Mouse (Mus musculus) T-helper 2 cell (primary cell): ENCODE results near the gene Tas2r120.
"Not testable (repeated sequence)": the region's sequence is repeated elsewhere in the genome, so short reads cannot be mapped to it uniquely, and the experiment has no call there.

Source experiments
- in situ Hi-C: fragments of 300-600 bp; cut with MboI, MseI; formaldehyde crosslinking; loops from one replicate; pipeline ENCODE4 v1.15.1; 2025; ENCODE audit warnings: high pct_unique_total_duplicates

The Tas2r120 gene

GRCm38 (mm10) chr6:132656653-132657052 is at the start of gene Tas2r120:
Tas2r120 (plus strand) TSS chr6:132656953.
- in situ Hi-C loops = no loop called here

GRCm38 (mm10) chr6:132649399-132649798 is 7.4 kb upstream of the Tas2r120 start:
- in situ Hi-C loops = loop anchor here (10.0 kb wide), 1 partner anchor 585 kb away; no protein-coding TSS in a partner anchor

GRCm38 (mm10) chr6:132651426-132651825 is 5.3 kb upstream of the Tas2r120 start, which contains the start of gene A630073D07Rik:
A630073D07Rik (minus strand) TSS chr6:132651526.
- in situ Hi-C loops = no loop called here

- in situ Hi-C loops = not testable (repeated sequence)
These were observed 34.8 kb downstream of the Tas2r120 start for GRCm38 (mm10) chr6:132691596-132691995.

GRCm38 (mm10) chr6:132700907-132701306 is 44.2 kb downstream of the Tas2r120 start, which contains the start of gene Tas2r121:
Tas2r121 (minus strand) TSS chr6:132701007.
- in situ Hi-C loops = no loop called here
